Mouse (Mus musculus) heart, embryonic 14.5 days (tissue): Measurements from ENCODE around the gene Tmem207. TPM values are rescaled to one million over a fixed set of nuclear protein-coding genes. Genes with fewer than 3 reads are reported as not detected.

Experiments
- ATAC-seq: fragments of 200-750 bp; cut with Nextera tagmentation; 2 replicates; pipeline ENCODE4 v1.8.0; 2017; ENCODE audit warnings: low read depth, moderate TSS enrichment; ENCODE audit not compliant: insufficient number of reproducible peaks, insufficient read depth, low FRiP score
- H3K27ac ChIP-seq, 2 experiments: fragments of 200-500 bp in 1 of 2; fragments of 300-500 bp in 1 of 2; sonication (generic) in 1 of 2; replicated peaks in 1 of 2; 2 replicates each; pipeline ENCODE4 v1.5.1; 2012 to 2014; ENCODE audit warnings: low read depth in 2 of 2, low read length in 2 of 2, control low read depth in 1 of 2, mild to moderate bottlenecking in 1 of 2, mixed read lengths in 1 of 2; ENCODE audit not compliant: control insufficient read depth in 1 of 2, insufficient read depth in 1 of 2
- H3K27me3 ChIP-seq: fragments of 300-500 bp; sonication (generic); 2 replicates; pipeline ENCODE4 v1.6.1; 2014; ENCODE audit warnings: mild to moderate bottlenecking, low read length, control low read depth; ENCODE audit not compliant: control insufficient read depth, insufficient read depth
- H3K36me3 ChIP-seq: fragments of 300-500 bp; sonication (generic); 2 replicates; pipeline ENCODE4 v1.6.1; 2014; ENCODE audit warnings: mild to moderate bottlenecking, control low read depth, low read length, mixed read lengths; ENCODE audit not compliant: control insufficient read depth, insufficient read depth
- H3K4me1 ChIP-seq, 2 experiments: fragments of 200-500 bp in 1 of 2; fragments of 300-500 bp in 1 of 2; sonication (generic) in 1 of 2; 2 replicates each; pipeline ENCODE4 v1.6.1; 2012 to 2014; ENCODE audit warnings: low read length in 2 of 2, control low read depth in 1 of 2, mixed read lengths in 1 of 2; ENCODE audit not compliant: control insufficient read depth in 2 of 2, insufficient read depth in 2 of 2
- H3K4me2 ChIP-seq: fragments of 300-500 bp; sonication (generic); 2 replicates; pipeline ENCODE4 v1.6.1; 2014; ENCODE audit warnings: mild to moderate bottlenecking, low read length
- H3K4me3 ChIP-seq, 2 experiments: fragments of 200-500 bp in 1 of 2; fragments of 300-500 bp in 1 of 2; sonication (generic) in 1 of 2; 2 replicates each; pipeline ENCODE4 v1.5.1; 2012 to 2014; ENCODE audit warnings: low read length in 2 of 2, mild to moderate bottlenecking in 2 of 2, control low read depth in 1 of 2, low read depth in 1 of 2, moderate library complexity in 1 of 2; ENCODE audit not compliant: control insufficient read depth in 1 of 2, insufficient read depth in 1 of 2
- H3K9ac ChIP-seq: fragments of 300-500 bp; sonication (generic); 2 replicates; pipeline ENCODE4 v1.6.1; 2014; ENCODE audit warnings: mild to moderate bottlenecking, low read length
- H3K9me3 ChIP-seq: fragments of 300-500 bp; sonication (generic); 2 replicates; pipeline ENCODE4 v1.6.1; 2016; ENCODE audit warnings: low read length, control low read depth; ENCODE audit not compliant: control insufficient read depth
- WGBS: fragments of 180-500 bp; shearing (Covaris S2); extraction: QIAGEN DNeasy Blood & Tissue Kit; methylation state at CpG from one replicate; pipeline ENCODE4 v1.1.7; 2014; 5-methylcytosine and 5-hydroxymethylcytosine counted together
- polyA plus RNA-seq: library from polyadenylated mRNA; unstranded; fragments of >200 nt; fragmentation: Nextera tagmentation; extraction: Ambion mirVana; gene quantifications from 2 replicates; pipeline ENCODE4 v1.2.1, GENCODE M21; 2014

The Tmem207 gene
- polyA plus RNA-seq, 1 experiment from 2014 or later: not detected

GRCm38 (mm10) chr16:26549221-26549620 lies 22.7 kb upstream of the Tmem207 start:
- 66% methylated on average over 2 of the region's 2 CpGs for WGBS

GRCm38 (mm10) chr16:26546879-26547206 lies 20.3 kb upstream of the Tmem207 start:
- Histone ChIP-seq H3K27me3 (no peaks in the 10 kb centered on the region), H3K36me3 (no peaks in the 10 kb centered on the region), H3K4me1 (0 out of 4 replicates have a peak, but pooled peaks cover 0 to 4% of the 10 kb centered on the region in 2 experiments), H3K27ac (no peak overlapping the region), H3K9ac (no peak overlapping the region), H3K4me2 (no peak overlapping the region), H3K9me3 (no peaks in the 10 kb centered on the region), H3K4me3 (no peak overlapping the region)
- WGBS: 91% methylated on average over 1 of the region's 1 CpGs
- no peak for ATAC-seq

More at GRCm38 (mm10) chr16:26549221-26549620, 22.7 kb upstream of the Tmem207 start:
- no peak overlapping the region for H3K27ac ChIP-seq
- 0 out of 4 replicates have a peak, but pooled peaks cover 0 to 4% of the 10 kb centered on the region in 2 experiments for H3K4me1 ChIP-seq
- no peak for ATAC-seq
- no peak overlapping the region for H3K4me2 ChIP-seq
- no peak overlapping the region for H3K4me3 ChIP-seq
- H3K9me3 ChIP-seq: no peaks in the 10 kb centered on the region
- H3K9ac ChIP-seq: no peak overlapping the region
- H3K36me3 ChIP-seq: no peaks in the 10 kb centered on the region
- no peaks in the 10 kb centered on the region for H3K27me3 ChIP-seq

GRCm38 (mm10) chr16:26546170-26546878 lies 19.8 kb upstream of the Tmem207 start:
- Histone ChIP-seq H3K9me3 (no peaks in the 10 kb centered on the region), H3K4me1 (0 out of 4 replicates have a peak, but pooled peaks cover 0 to 4% of the 10 kb centered on the region in 2 experiments), H3K4me2 (no peak overlapping the region), H3K9ac (no peak overlapping the region), H3K36me3 (no peaks in the 10 kb centered on the region), H3K27me3 (no peaks in the 10 kb centered on the region), H3K4me3 (no peak overlapping the region), H3K27ac (no peak overlapping the region)
- no peak for ATAC-seq
- WGBS: 41% methylated on average over 7 of the region's 7 CpGs

- no peaks in the 10 kb centered on the region for H3K36me3 ChIP-seq
- no peaks in the 10 kb centered on the region for H3K9me3 ChIP-seq
- no peak overlapping the region for H3K27ac ChIP-seq
- H3K4me1 ChIP-seq: no peaks in the 10 kb centered on the region
- WGBS: 82% methylated on average over 1 of the region's 1 CpGs
- no peak overlapping the region for H3K4me2 ChIP-seq
- H3K9ac ChIP-seq: no peak overlapping the region
- ATAC-seq: no peak
- H3K27me3 ChIP-seq: no peaks in the 10 kb centered on the region
- no peak overlapping the region for H3K4me3 ChIP-seq
Measured at GRCm38 (mm10) chr16:26532287-26532686, 5.7 kb upstream of the Tmem207 start.

- no peaks in the 10 kb centered on the region for H3K4me1 ChIP-seq
- no peak for ATAC-seq
- no peak overlapping the region for H3K4me3 ChIP-seq
- H3K27ac ChIP-seq: no peak overlapping the region
- no peaks in the 10 kb centered on the region for H3K36me3 ChIP-seq
- no peak overlapping the region for H3K9ac ChIP-seq
- no peak overlapping the region for H3K4me2 ChIP-seq
- no peaks in the 10 kb centered on the region for H3K9me3 ChIP-seq
- 88% methylated on average over 1 of the region's 1 CpGs for WGBS
- no peaks in the 10 kb centered on the region for H3K27me3 ChIP-seq
Measured at GRCm38 (mm10) chr16:26530451-26530850, 3.9 kb upstream of the Tmem207 start.

GRCm38 (mm10) chr16:26527931-26528666 lies 1.5 kb upstream of the Tmem207 start:
- no peak for ATAC-seq
- H3K9me3 ChIP-seq: no peaks in the 10 kb centered on the region
- no peak overlapping the region for H3K27ac ChIP-seq
- WGBS: 71% methylated on average over 10 of the region's 10 CpGs
- H3K9ac ChIP-seq: no peak overlapping the region
- no peaks in the 10 kb centered on the region for H3K27me3 ChIP-seq
- no peak overlapping the region for H3K4me3 ChIP-seq
- no peak overlapping the region for H3K4me2 ChIP-seq
- H3K36me3 ChIP-seq: no peaks in the 10 kb centered on the region
- no peaks in the 10 kb centered on the region for H3K4me1 ChIP-seq

GRCm38 (mm10) chr16:26525832-26526231 lies 737 bp downstream of the Tmem207 start:
- H3K4me1 ChIP-seq: no peaks in the 10 kb centered on the region
- WGBS: 81% methylated on average over 5 of the region's 5 CpGs
- no peaks in the 10 kb centered on the region for H3K36me3 ChIP-seq
- no peak overlapping the region for H3K9ac ChIP-seq
- H3K9me3 ChIP-seq: no peaks in the 10 kb centered on the region
- H3K4me3 ChIP-seq: no peak overlapping the region
- H3K4me2 ChIP-seq: no peak overlapping the region
- no peak for ATAC-seq
- no peaks in the 10 kb centered on the region for H3K27me3 ChIP-seq
- no peak overlapping the region for H3K27ac ChIP-seq
